Mouse (Mus musculus): ENCODE data around the gene Oaz1. TPM values are rescaled to one million over a fixed set of nuclear protein-coding genes. Genes with fewer than 3 reads are reported as not detected.
"Not testable (repeated sequence)": the region's sequence is repeated elsewhere in the genome, so short reads cannot be mapped to it uniquely, and the experiment has no call there.

Gene Oaz1
- polyA plus RNA-seq, 1 experiment = 1,349 TPM

GRCm38 (mm10) chr10:80823847-80824643, 2.4 kb upstream of the Oaz1 start:
- H3K36me3 ChIP-seq (ENCODE audit: control insufficient read depth, insufficient read depth) = no peaks in the 10 kb centered on the region

GRCm38 (mm10) chr10:80824827-80825226, 1.6 kb upstream of the Oaz1 start:
- no peak for TF ChIP-seq E2F4 (IDR thresholded peaks at IDR 0.05; ENCODE audit: insufficient read depth)
- H3K4me3 ChIP-seq = no peak overlapping the region
- H3K4me2 ChIP-seq (ENCODE audit: low read depth) = peak overlapping the region; percentile 61
- peaks cover 26% of the 10 kb centered on the region for H3K79me2 ChIP-seq (ENCODE audit: control insufficient read depth, insufficient read depth)
- H3K36me3 ChIP-seq (ENCODE audit: control insufficient read depth, insufficient read depth) = peaks cover 4% of the 10 kb centered on the region
- no peaks in the 10 kb centered on the region for H3K27me3 ChIP-seq (ENCODE audit: control insufficient read depth, insufficient read depth, insufficient read length)
- H3ac ChIP-seq (ENCODE audit: control insufficient read depth, insufficient read length) = no peak overlapping the region

More at GRCm38 (mm10) chr10:80823847-80824643, 2.4 kb upstream of the Oaz1 start:
- Histone ChIP-seq H3ac (ENCODE audit: control insufficient read depth, insufficient read length) (no peak overlapping the region), H3K27me3 (ENCODE audit: control insufficient read depth, insufficient read depth, insufficient read length) (no peaks in the 10 kb centered on the region), H3K79me2 (ENCODE audit: control insufficient read depth, insufficient read depth) (peaks cover 21% of the 10 kb centered on the region), H3K4me2 (ENCODE audit: low read depth) (peak overlapping the region; percentile 61), H3K4me3 (no peak overlapping the region)
- TF ChIP-seq MYOG (IDR thresholded peaks at IDR 0.05; ENCODE audit: control insufficient read depth in 1 of 3, insufficient read depth in 1 of 3, insufficient read length in 2 of 3, low read depth in 2 of 3) (no peak), CEBPB (IDR thresholded peaks at IDR 0.05; ENCODE audit: insufficient read depth, poor library complexity, severe bottlenecking) (no peak), MAX (IDR thresholded peaks at IDR 0.05; ENCODE audit: low read depth) (no peak), MYOD1 (IDR thresholded peaks at IDR 0.05; ENCODE audit: control insufficient read depth in 1 of 3, insufficient read length in 2 of 3, low read depth in 2 of 3) (no peak), POLR2A (IDR thresholded peaks at IDR 0.05; ENCODE audit: insufficient read length, low read depth) (peak; percentile 43), TCF12 (IDR thresholded peaks at IDR 0.05; ENCODE audit: insufficient read depth, poor library complexity, severe bottlenecking) (no peak), POLR2AphosphoS2 (IDR thresholded peaks at IDR 0.05; ENCODE audit: insufficient read length, low read depth) (no peak)

GRCm38 (mm10) chr10:80827063-80827869, 810 bp downstream of the Oaz1 start:
- Histone ChIP-seq H3ac (ENCODE audit: control insufficient read depth, insufficient read length) (peak overlapping the region; percentile 35), H3K4me3 (peak overlapping the region; percentile 74), H3K4me2 (ENCODE audit: low read depth) (peak overlapping the region; percentile 98), H3K36me3 (ENCODE audit: control insufficient read depth, insufficient read depth) (peaks cover 14% of the 10 kb centered on the region), H3K79me2 (ENCODE audit: control insufficient read depth, insufficient read depth) (peaks cover 26% of the 10 kb centered on the region), H3K27me3 (ENCODE audit: control insufficient read depth, insufficient read depth, insufficient read length) (no peaks in the 10 kb centered on the region)
- no peak for TF ChIP-seq POLR2AphosphoS2 (IDR thresholded peaks at IDR 0.05; ENCODE audit: insufficient read length, low read depth)

- peaks cover 14% of the 10 kb centered on the region for H3K36me3 ChIP-seq (ENCODE audit: control insufficient read depth, insufficient read depth)
- no peak overlapping the region for H3ac ChIP-seq (ENCODE audit: control insufficient read depth, insufficient read length)
- H3K4me3 ChIP-seq = peak overlapping the region; percentile 74
- TF ChIP-seq POLR2A (IDR thresholded peaks at IDR 0.05; ENCODE audit: insufficient read length, low read depth) (peak; percentile 21), POLR2AphosphoS2 (IDR thresholded peaks at IDR 0.05; ENCODE audit: insufficient read length, low read depth) (peak; percentile 25), TCF12 (IDR thresholded peaks at IDR 0.05; ENCODE audit: insufficient read depth, poor library complexity, severe bottlenecking) (no peak), SRF (IDR thresholded peaks at IDR 0.05; ENCODE audit: control insufficient read depth, insufficient read length, low read depth) (no peak)
- peak overlapping the region; percentile 98 for H3K4me2 ChIP-seq (ENCODE audit: low read depth)
- H3K27me3 ChIP-seq (ENCODE audit: control insufficient read depth, insufficient read depth, insufficient read length) = no peaks in the 10 kb centered on the region
- H3K79me2 ChIP-seq (ENCODE audit: control insufficient read depth, insufficient read depth) = peaks cover 26% of the 10 kb centered on the region
Measured at GRCm38 (mm10) chr10:80827870-80828420, 1.5 kb downstream of the Oaz1 start.

GRCm38 (mm10) chr10:80828587-80828986, 2.1 kb downstream of the Oaz1 start:
- not testable (repeated sequence) for H3ac ChIP-seq (ENCODE audit: control insufficient read depth, insufficient read length); H3K27me3 ChIP-seq (ENCODE audit: control insufficient read depth, insufficient read depth, insufficient read length)
- Histone ChIP-seq H3K4me2 (ENCODE audit: low read depth) (peak overlapping the region; percentile 98), H3K4me3 (peak overlapping the region; percentile 74), H3K36me3 (ENCODE audit: control insufficient read depth, insufficient read depth) (peaks cover 14% of the 10 kb centered on the region), H3K79me2 (ENCODE audit: control insufficient read depth, insufficient read depth) (peaks cover 26% of the 10 kb centered on the region)

Data from myocyte (in vitro differentiated cells).